Mouse (Mus musculus) erythroblast, embryonic 14.5 days (primary cell): ENCODE data around the gene Gm20441.

Experiments used
- GATA1 ChIP-seq: IDR thresholded peaks from 2 replicates; pipeline ENCODE4 v1.6.1; 2012; ENCODE audit warnings: low read length, inconsistent platforms, mixed read lengths
- TAL1 ChIP-seq: IDR thresholded peaks from 3 replicates; pipeline ENCODE4 v1.6.1; 2012; ENCODE audit warnings: low read length, inconsistent platforms, mixed read lengths

DNA sequence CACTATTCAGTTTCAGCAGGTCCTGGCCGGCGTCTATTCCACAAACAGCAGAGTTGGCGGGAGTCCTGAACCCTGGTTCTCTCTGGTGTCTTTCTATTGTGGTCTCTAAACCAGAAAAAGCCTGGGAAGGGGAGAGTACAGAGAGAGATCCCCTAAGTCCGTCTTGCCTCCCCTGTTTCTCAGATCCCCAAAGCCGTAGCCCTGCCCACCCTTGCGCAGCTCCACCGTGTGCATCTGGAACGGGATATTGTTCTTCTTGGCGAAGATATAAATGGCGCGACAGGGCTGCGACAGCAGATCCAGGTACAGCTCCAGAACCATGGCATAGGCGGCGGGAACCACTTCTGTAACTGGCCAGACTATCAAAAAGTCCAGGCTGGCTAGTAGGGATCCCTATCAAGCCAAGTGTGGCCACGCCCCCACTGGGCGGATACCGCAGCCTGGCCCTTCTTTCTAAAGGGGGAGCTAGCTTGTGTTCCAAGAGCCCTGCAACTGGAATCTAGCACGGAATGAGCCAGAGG lies 17.5 kb upstream of the Gm20441 start, which contains the start of gene Gstt1:
- no peak for TF ChIP-seq GATA1
- TF ChIP-seq TAL1, result no peak
